In the genomic region with DNA sequence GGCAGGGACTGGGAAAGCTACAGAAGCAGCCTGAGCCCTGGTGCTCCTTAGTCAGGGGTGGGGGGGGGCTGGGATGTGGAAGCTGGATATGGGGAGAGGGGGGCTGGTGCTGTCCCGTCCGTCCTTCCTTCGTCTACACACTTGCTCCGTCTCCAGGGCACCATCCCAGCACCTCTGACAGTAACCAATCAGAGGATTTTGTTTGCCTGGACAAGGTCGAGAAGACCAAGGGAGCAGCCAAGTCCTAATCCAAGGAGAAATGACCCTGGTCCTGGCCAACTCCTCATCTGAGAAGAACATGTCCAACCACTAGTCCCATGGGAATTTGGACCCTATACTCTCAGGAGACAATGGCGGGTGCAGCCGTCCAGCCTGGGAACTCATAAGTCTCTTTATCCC, we compare ENCODE assay signal across 8 mouse cellular contexts. TPM values are rescaled to one million over a fixed set of nuclear protein-coding genes. Genes with fewer than 3 reads are reported as not detected.
DNase-seq lines count a peak whose midpoint lies in the region; ATAC-seq and TF ChIP-seq lines count a peak whose summit lies in the region.
"Had no signal": no experiment of that assay in that cellular context is flagged by ENCODE, and none has a peak within 500 bp of the region (broad histone marks: within the 10 kb centered on the region; RNA-seq: fewer than 3 reads in every experiment).

No protein-coding gene starts in this region.

- H3K9ac ChIP-seq in embryonic facial prominence, embryonic 13.5 days = no peak overlapping the region
- no peak overlapping the region for H3K9ac ChIP-seq in heart, embryonic 16.5 days (ENCODE audit: low read length)
- no peak overlapping the region; the same call in 1 of the 2 replicates for H3K9ac ChIP-seq in neural tube, embryonic 13.5 days
- no peak overlapping the region for H3K9ac ChIP-seq in liver, postnatal 0 days (replicated peaks)

- TF ChIP-seq EP300 in liver, postnatal 0 days (IDR thresholded peaks at IDR 0.05; ENCODE audit: low read depth) = no peak

- no peak overlapping the region for H3K4me3 ChIP-seq in layer of hippocampus, adult 2 months
- no peak overlapping the region for H3K4me3 ChIP-seq in embryonic facial prominence, embryonic 13.5 days
- H3K4me3 ChIP-seq in heart, embryonic 16.5 days (ENCODE audit: low read length) = no peak overlapping the region
- no peak overlapping the region for H3K4me3 ChIP-seq in neural tube, embryonic 13.5 days
- no peak overlapping the region for H3K4me3 ChIP-seq in liver, postnatal 0 days (ENCODE audit: low read depth, low read length)

- no peaks in the 10 kb centered on the region for H3K9me3 ChIP-seq in embryonic facial prominence, embryonic 13.5 days
- H3K9me3 ChIP-seq in heart, embryonic 16.5 days (replicated peaks; ENCODE audit: control insufficient read depth, low read length) = peaks cover 4% of the 10 kb centered on the region; the same call in 1 of the 2 replicates
- no peaks in the 10 kb centered on the region for H3K9me3 ChIP-seq in neural tube, embryonic 13.5 days
- no peaks in the 10 kb centered on the region for H3K9me3 ChIP-seq in liver, postnatal 0 days (ENCODE audit: low read length)

- peak overlapping the region; percentile 61; the same call in 1 of the 2 replicates for H3K27ac ChIP-seq in layer of hippocampus, adult 2 months
- no peak overlapping the region for H3K27ac ChIP-seq in embryonic facial prominence, embryonic 13.5 days
- H3K27ac ChIP-seq in heart, embryonic 16.5 days (ENCODE audit: low read length) = no peak overlapping the region
- H3K27ac ChIP-seq in neural tube, embryonic 13.5 days (replicated peaks) = no peak overlapping the region
- H3K27ac ChIP-seq in liver, postnatal 0 days (ENCODE audit: low read depth) = no peak overlapping the region

- no peaks in the 10 kb centered on the region for H3K36me3 ChIP-seq in embryonic facial prominence, embryonic 13.5 days
- H3K36me3 ChIP-seq in heart, embryonic 16.5 days (ENCODE audit: control insufficient read depth, insufficient read depth) = no peaks in the 10 kb centered on the region
- H3K36me3 ChIP-seq in neural tube, embryonic 13.5 days = no peaks in the 10 kb centered on the region
- H3K36me3 ChIP-seq in liver, postnatal 0 days (replicated peaks; ENCODE audit: insufficient read depth, low read length) = no peaks in the 10 kb centered on the region

- WGBS in embryonic facial prominence, embryonic 13.5 days = 80% methylated on average over 7 of the region's 7 CpGs
- 53% methylated on average over 7 of the region's 7 CpGs for WGBS in heart, embryonic 16.5 days
- WGBS in neural tube, embryonic 13.5 days = 53% methylated on average over 7 of the region's 7 CpGs
- 31% methylated on average over 7 of the region's 7 CpGs for WGBS in liver, postnatal 0 days (ENCODE audit: insufficient replicate concordance)

- peak overlapping the region; percentile 22 for H3K4me2 ChIP-seq in embryonic facial prominence, embryonic 13.5 days
- H3K4me2 ChIP-seq in heart, embryonic 16.5 days (ENCODE audit: low read depth, low read length) = peak overlapping the region; percentile 40; the same call in 1 of the 2 replicates
- H3K4me2 ChIP-seq in neural tube, embryonic 13.5 days = 0 out of 2 replicates have a peak overlapping the region, but pooled peaks have one; percentile 18
- no peak overlapping the region for H3K4me2 ChIP-seq in liver, postnatal 0 days (ENCODE audit: low read depth, low read length)

- DNase-seq in layer of hippocampus, adult 2 months (ENCODE audit: low spot score in 2 of 2) = no peak
- DNase-seq in layer of hippocampus, adult 8-10 months (ENCODE audit: low spot score in 2 of 2) = no peak
- DNase-seq in urinary bladder, postnatal 4 days (ENCODE audit: low spot score in 2 of 2) = no peak
- no peak for DNase-seq in liver, postnatal 0 days

- peaks cover 14% of the 10 kb centered on the region; the same call in 1 of the 2 replicates for H3K4me1 ChIP-seq in embryonic facial prominence, embryonic 13.5 days
- peaks cover 10% of the 10 kb centered on the region; the same call in 1 of the 2 replicates for H3K4me1 ChIP-seq in heart, embryonic 16.5 days (ENCODE audit: control insufficient read depth, insufficient read depth, low read length)
- H3K4me1 ChIP-seq in neural tube, embryonic 13.5 days (replicated peaks) = peaks cover 29% of the 10 kb centered on the region
- no peaks in the 10 kb centered on the region for H3K4me1 ChIP-seq in liver, postnatal 0 days (ENCODE audit: insufficient read depth)

- ATAC-seq in embryonic facial prominence, embryonic 13.5 days (ENCODE audit: insufficient number of reproducible peaks, insufficient read depth, low FRiP score, low TSS enrichment, low read depth) = no peak
- no peak for ATAC-seq in heart, embryonic 16.5 days (replicated peaks; ENCODE audit: extremely low read depth, insufficient read depth, low FRiP score)
- ATAC-seq in neural tube, embryonic 13.5 days (ENCODE audit: low read depth) = 0 out of 2 replicates have a peak, but pooled peaks have one; percentile 25
- ATAC-seq in liver, postnatal 0 days = no peak

- H3K27me3 ChIP-seq in embryonic facial prominence, embryonic 13.5 days = no peaks in the 10 kb centered on the region
- H3K27me3 ChIP-seq in heart, embryonic 16.5 days (ENCODE audit: control insufficient read depth, insufficient read depth, low read length) = peaks cover 2% of the 10 kb centered on the region; the same call in 1 of the 2 replicates
- no peaks in the 10 kb centered on the region; the same call in 1 of the 2 replicates for H3K27me3 ChIP-seq in neural tube, embryonic 13.5 days
- no peaks in the 10 kb centered on the region for H3K27me3 ChIP-seq in liver, postnatal 0 days (ENCODE audit: insufficient read depth, low read length)

- TF ChIP-seq CTCF in layer of hippocampus, adult 2 months (conservative IDR thresholded peaks at IDR 0.05) = no peak
- no peak for TF ChIP-seq CTCF in liver, postnatal 0 days (IDR thresholded peaks at IDR 0.05; ENCODE audit: low read depth)

RNA-seq across cellular contexts. Expression of a gene that starts 18.4 kb away (rescaled TPM):
- total RNA-seq in layer of hippocampus, adult 2 months (2021) = 10 to 100 TPM; 46.4 to 47.6 TPM
- 10 to 100 TPM; 45.9 to 52.4 (median 49.1) TPM for total RNA-seq in layer of hippocampus, adult 8-10 months (2022)
- polyA plus RNA-seq in embryonic facial prominence, embryonic 13.5 days (2015; fragmentation: Nextera tagmentation; extraction: Ambion mirVana) = 35.0 and 44.9 TPM in 2 replicates
- polyA plus RNA-seq in heart, embryonic 16.5 days (2015; fragmentation: Nextera tagmentation; extraction: Ambion mirVana) = 0.97 and 4.0 TPM in 2 replicates
- polyA plus RNA-seq in neural tube, embryonic 13.5 days (2015; fragmentation: Nextera tagmentation; extraction: Ambion mirVana) = 34.2 and 37.7 TPM in 2 replicates
- polyA plus RNA-seq in liver, postnatal 0 days (2015; fragmentation: Nextera tagmentation; extraction: Ambion mirVana) = 0.05 and 0.09 TPM in 2 replicates
- total RNA-seq: neutrophil, adult 5-6 weeks had no signal
